Mouse (Mus musculus) lung, postnatal 0 days (tissue): ENCODE measurements around the gene BC048562.

Experiments used
- CTCF ChIP-seq: IDR thresholded peaks from 2 replicates; pipeline ENCODE4 v1.5.1; 2016; ENCODE audit warnings: antibody characterized with exemption, mild to moderate bottlenecking
- EP300 ChIP-seq: IDR thresholded peaks from 2 replicates; pipeline ENCODE4 v1.6.1; 2016; ENCODE audit warnings: antibody characterized with exemption, mild to moderate bottlenecking, control low read depth

GRCm38 (mm10) chr9:108456953-108457352 is 20.7 kb downstream of the BC048562 start:
- TF ChIP-seq CTCF: no peak
- no peak for TF ChIP-seq EP300
